Mouse (Mus musculus) neural tube, embryonic 10.5 days (tissue): Measurements from ENCODE around the gene Ccdc88c.

Experiments
- DNase-seq: peaks from one replicate; pipeline ENCODE4 v3.0.0-alpha.2; 2017; ENCODE audit warnings: low spot score; ENCODE audit errors: extremely low spot score

Gene Ccdc88c

GRCm38 (mm10) chr12:100931653-100932052 lies 97.2 kb downstream of the Ccdc88c start:
- no peak for DNase-seq

GRCm38 (mm10) chr12:100928286-100928685 lies 100.6 kb downstream of the Ccdc88c start:
- DNase-seq = no peak

- peak; percentile 39 for DNase-seq
Observed at GRCm38 (mm10) chr12:100925644-100926619, 102.9 kb downstream of the Ccdc88c start.

- DNase-seq = no peak
Observed at GRCm38 (mm10) chr12:100924646-100925339, 104.1 kb downstream of the Ccdc88c start.

- DNase-seq = no peak
Observed at GRCm38 (mm10) chr12:100910731-100911130, 118.1 kb downstream of the Ccdc88c start.

- no peak for DNase-seq
Observed at GRCm38 (mm10) chr12:100909765-100910164, 119.1 kb downstream of the Ccdc88c start.

GRCm38 (mm10) chr12:100908298-100909034 lies 120.4 kb downstream of the Ccdc88c start:
- DNase-seq = no peak

GRCm38 (mm10) chr12:100907598-100908297 lies 121.1 kb downstream of the Ccdc88c start, which contains the start of gene Gpr68:
Gene Gpr68 (minus strand): TSS chr12:100908198.
- DNase-seq = peak; percentile 44

- no peak for DNase-seq
Observed at GRCm38 (mm10) chr12:100906861-100907260, 122.0 kb downstream of the Ccdc88c start.

- DNase-seq = no peak
Observed at GRCm38 (mm10) chr12:100903761-100904160, 125.1 kb downstream of the Ccdc88c start.

- no peak for DNase-seq
Observed at GRCm38 (mm10) chr12:100901386-100901785, 127.5 kb downstream of the Ccdc88c start.

- DNase-seq = no peak
Observed at GRCm38 (mm10) chr12:100900901-100901300, 128.0 kb downstream of the Ccdc88c start.

GRCm38 (mm10) chr12:100899111-100899640 lies 129.7 kb downstream of the Ccdc88c start:
- DNase-seq = peak; percentile 52

- no peak for DNase-seq
Observed at GRCm38 (mm10) chr12:100897736-100898650, 130.9 kb downstream of the Ccdc88c start.

- no peak for DNase-seq
Observed at GRCm38 (mm10) chr12:100896661-100897060, 132.2 kb downstream of the Ccdc88c start.

- DNase-seq = no peak
Observed at GRCm38 (mm10) chr12:100895504-100895903, 133.4 kb downstream of the Ccdc88c start.

- no peak for DNase-seq
Observed at GRCm38 (mm10) chr12:100890548-100890947, 138.3 kb downstream of the Ccdc88c start.

- no peak for DNase-seq
Observed at GRCm38 (mm10) chr12:100887801-100888258, 141.0 kb downstream of the Ccdc88c start.

- DNase-seq = no peak
Observed at GRCm38 (mm10) chr12:100886877-100887276, 142.0 kb downstream of the Ccdc88c start.
